Mouse (Mus musculus): ENCODE measurements around the gene Khdc1c. TPM values are rescaled to one million over a fixed set of nuclear protein-coding genes. Genes with fewer than 3 reads are reported as not detected.

Khdc1c gene
- polyA plus RNA-seq, 1 experiment from 2014 or later = not detected

DNA sequence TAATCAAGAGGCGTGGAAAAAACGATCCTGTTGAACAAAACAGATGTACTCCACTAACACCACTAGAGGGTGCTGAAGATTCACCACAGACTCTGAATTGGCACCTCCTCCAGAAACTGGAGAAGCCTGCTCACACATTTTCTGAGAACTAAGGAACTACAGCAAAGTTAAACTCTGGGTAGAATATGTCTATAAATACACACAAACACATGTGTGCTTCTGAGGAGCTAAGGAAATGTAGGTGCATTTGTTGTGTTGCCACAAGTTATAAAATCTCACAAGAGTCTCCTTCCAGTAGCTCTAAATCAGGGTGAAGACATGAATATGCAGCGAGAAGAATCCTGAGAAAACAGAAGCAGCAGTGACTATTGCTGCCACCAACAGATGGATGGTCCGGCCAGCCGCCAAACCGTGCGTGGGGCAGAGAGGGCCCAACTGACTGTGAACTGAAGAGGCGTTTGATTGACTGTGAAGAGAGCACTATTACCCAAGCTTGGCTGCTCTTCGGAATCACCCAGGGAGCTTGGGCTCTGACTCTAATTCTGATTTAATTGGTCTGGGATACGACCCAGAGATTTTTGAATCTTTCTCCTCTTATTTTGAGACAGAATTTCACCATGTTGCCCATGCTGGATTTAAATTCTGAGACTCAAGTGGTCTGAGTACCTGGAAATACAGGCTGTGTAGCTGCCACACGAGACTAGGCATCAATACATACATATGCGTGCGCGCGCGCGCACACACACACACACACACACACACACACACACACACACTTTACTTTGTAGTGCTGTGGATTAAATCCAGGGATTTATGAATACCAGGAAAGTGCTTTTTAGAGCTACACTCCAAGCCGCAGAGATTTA is 43.4 kb downstream of the Khdc1c start:
- no peak overlapping the region for H3K4me3 ChIP-seq (ENCODE audit: low read depth, low read length)
- H3K9me3 ChIP-seq (replicated peaks; ENCODE audit: control insufficient read depth, low read length) = no peaks in the 10 kb centered on the region
- H3K4me1 ChIP-seq (ENCODE audit: control insufficient read depth, insufficient read depth, low read length) = no peaks in the 10 kb centered on the region
- ATAC-seq (replicated peaks; ENCODE audit: insufficient number of reproducible peaks, low FRiP score, low TSS enrichment) = no peak
- no peaks in the 10 kb centered on the region for H3K36me3 ChIP-seq (ENCODE audit: control insufficient read depth, insufficient read depth, low read length)
- WGBS (ENCODE audit: insufficient replicate concordance) = 60% methylated on average over 18 of the region's 18 CpGs
- H3K9ac ChIP-seq (ENCODE audit: low read depth, low read length) = no peak overlapping the region
- no peak overlapping the region for H3K27ac ChIP-seq (ENCODE audit: low read depth, low read length)
- H3K27me3 ChIP-seq (ENCODE audit: control insufficient read depth, insufficient read depth, low read length) = no peaks in the 10 kb centered on the region
- no peak overlapping the region for H3K4me2 ChIP-seq

- Histone ChIP-seq H3K9ac (ENCODE audit: low read depth, low read length) (no peak overlapping the region), H3K9me3 (replicated peaks; ENCODE audit: control insufficient read depth, low read length) (no peaks in the 10 kb centered on the region), H3K4me1 (ENCODE audit: control insufficient read depth, insufficient read depth, low read length) (no peaks in the 10 kb centered on the region), H3K4me3 (ENCODE audit: low read depth, low read length) (no peak overlapping the region), H3K27me3 (ENCODE audit: control insufficient read depth, insufficient read depth, low read length) (no peaks in the 10 kb centered on the region), H3K27ac (ENCODE audit: low read depth, low read length) (no peak overlapping the region), H3K36me3 (ENCODE audit: control insufficient read depth, insufficient read depth, low read length) (no peaks in the 10 kb centered on the region), H3K4me2 (no peak overlapping the region)
- 76% methylated on average over 2 of the region's 2 CpGs for WGBS (ENCODE audit: insufficient replicate concordance)
- ATAC-seq (replicated peaks; ENCODE audit: insufficient number of reproducible peaks, low FRiP score, low TSS enrichment) = no peak
Measured at GRCm38 (mm10) chr1:21412197-21412555, 44.0 kb downstream of the Khdc1c start.

GRCm38 (mm10) chr1:21419370-21419769 is 51.2 kb downstream of the Khdc1c start:
- H3K27me3 ChIP-seq (ENCODE audit: control insufficient read depth, insufficient read depth, low read length) = no peaks in the 10 kb centered on the region
- no peak overlapping the region for H3K27ac ChIP-seq (ENCODE audit: low read depth, low read length)
- H3K9me3 ChIP-seq (replicated peaks; ENCODE audit: control insufficient read depth, low read length) = no peaks in the 10 kb centered on the region
- no peaks in the 10 kb centered on the region for H3K36me3 ChIP-seq (ENCODE audit: control insufficient read depth, insufficient read depth, low read length)
- no peak overlapping the region for H3K4me2 ChIP-seq
- no peak for ATAC-seq (replicated peaks; ENCODE audit: insufficient number of reproducible peaks, low FRiP score, low TSS enrichment)
- H3K9ac ChIP-seq (ENCODE audit: low read depth, low read length) = no peak overlapping the region
- no peak overlapping the region for H3K4me3 ChIP-seq (ENCODE audit: low read depth, low read length)
- H3K4me1 ChIP-seq (ENCODE audit: control insufficient read depth, insufficient read depth, low read length) = no peaks in the 10 kb centered on the region

Other genes starting within 250 kb of the Khdc1c start
- gene Tmem14a, start 149.8 kb upstream of the Khdc1c start, polyA plus RNA-seq (2014; fragmentation: Nextera tagmentation; extraction: Ambion mirVana) = 9.7 and 12.5 TPM in 2 replicates
- 0.47 and 0.58 TPM in 2 replicates for gene Gsta3, start 127.7 kb upstream of the Khdc1c start, polyA plus RNA-seq (2014; fragmentation: Nextera tagmentation; extraction: Ambion mirVana)
- gene Khdc1a, start 18.7 kb upstream of the Khdc1c start, polyA plus RNA-seq (2014; fragmentation: Nextera tagmentation; extraction: Ambion mirVana) = not detected in 2 replicates
- 0.15 TPM in 1 of 2 replicates, not detected in the other for gene Khdc1b, start 15.2 kb downstream of the Khdc1c start, polyA plus RNA-seq (2014; fragmentation: Nextera tagmentation; extraction: Ambion mirVana)